Mouse (Mus musculus): ENCODE data around the gene Git2.

DNA sequence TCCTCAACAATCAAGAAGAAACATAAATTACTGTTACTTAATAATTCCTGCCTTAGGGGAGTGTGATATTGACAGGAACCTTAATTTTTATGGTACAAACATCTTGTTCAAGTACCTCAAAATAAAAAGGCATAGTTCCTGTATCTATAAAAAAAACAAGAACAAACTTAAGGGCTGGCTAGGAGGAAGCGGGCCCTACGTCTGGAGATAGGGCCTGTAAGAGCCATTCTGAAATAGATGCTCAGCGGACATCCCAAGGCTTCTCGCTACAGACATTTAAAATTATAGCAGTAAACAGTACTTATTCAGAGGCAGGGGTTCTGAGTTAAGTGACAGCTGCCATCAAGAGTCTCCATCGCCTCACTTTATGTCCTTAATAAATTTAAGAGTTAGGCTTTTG is 27.8 kb downstream of the Git2 start:
- TF ChIP-seq ZC3H11A (IDR thresholded peaks at IDR 0.05; ENCODE audit: borderline replicate concordance, low read depth, low read length): no peak
- TF ChIP-seq ZNF384 (IDR thresholded peaks at IDR 0.05; ENCODE audit: low read depth, low read length): no peak

Measured in ES-E14 (cell line).